Mouse (Mus musculus): ENCODE measurements around the gene Olfr1118.
"Not testable (repeated sequence)": the region's sequence is repeated elsewhere in the genome, so short reads cannot be mapped to it uniquely, and the experiment has no call there.

Olfr1118 gene

DNA sequence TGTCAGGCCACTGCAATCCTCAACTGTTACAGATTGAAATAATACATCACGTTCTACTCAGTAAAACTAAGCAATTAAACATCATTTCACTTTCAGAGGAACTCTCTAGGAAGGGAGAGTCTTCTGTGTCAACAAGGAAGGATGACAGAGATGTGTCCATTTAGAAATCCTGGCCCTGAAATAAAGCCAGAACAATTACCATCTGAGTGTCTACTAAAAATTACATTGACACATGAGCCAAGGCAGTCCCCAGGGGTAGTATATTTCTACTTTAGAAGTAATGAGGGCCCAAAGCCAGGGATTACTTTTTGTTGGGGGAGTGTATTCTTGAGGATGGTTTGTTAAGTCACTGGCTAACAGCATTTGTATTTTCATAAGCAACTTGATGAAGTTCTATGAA is at the start of gene Olfr1118:
Olfr1118 (plus strand) TSS at position 301 of the 400 bp plus-strand sequence.
- no peak for DNase-seq (ENCODE audit: low read depth, low spot score)

DNA sequence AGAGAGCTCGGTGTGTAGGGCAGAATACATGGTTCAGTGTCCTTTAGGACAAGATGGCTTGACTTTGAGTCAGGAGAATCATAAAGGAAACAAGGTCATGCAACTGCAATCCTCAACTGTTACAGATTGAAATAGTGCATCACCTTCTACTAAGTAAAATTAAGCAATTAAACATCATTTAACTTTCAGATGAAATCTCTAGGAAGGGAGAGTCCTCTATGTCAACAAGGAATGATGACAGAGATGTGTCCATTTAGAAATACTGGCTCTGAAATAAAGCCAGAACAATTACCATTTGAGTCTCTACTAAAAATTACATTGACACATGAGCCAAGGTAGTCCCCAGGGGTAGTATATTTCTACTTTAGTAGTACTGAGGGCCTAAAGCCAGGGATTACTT is 40.1 kb upstream of the Olfr1118 start, which contains the start of gene Olfr1116:
Olfr1116 (plus strand) TSS at position 301 of the 400 bp plus-strand sequence.
- no peak for DNase-seq (ENCODE audit: low read depth, low spot score)

DNA sequence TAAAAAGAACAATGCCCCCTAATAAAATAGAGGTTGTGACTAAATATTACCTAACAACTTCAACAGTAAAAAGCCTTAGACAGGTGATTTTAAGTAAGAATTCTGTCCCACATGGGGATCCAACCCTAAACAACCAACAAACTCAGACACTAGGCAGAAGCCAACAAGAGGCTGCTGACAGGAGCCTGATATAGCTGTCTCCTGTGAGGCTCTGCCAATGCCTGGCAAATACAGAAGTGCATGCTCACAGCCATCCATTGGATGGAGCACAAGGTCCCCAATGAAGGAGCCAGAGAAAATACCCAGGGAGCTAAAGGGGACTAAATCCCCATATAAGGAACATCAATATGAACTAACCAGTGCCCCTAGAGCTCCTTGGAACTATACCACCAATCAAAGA is 13.4 kb upstream of the Olfr1118 start:
- DNase-seq (ENCODE audit: low read depth, low spot score), result not testable (repeated sequence)

DNA sequence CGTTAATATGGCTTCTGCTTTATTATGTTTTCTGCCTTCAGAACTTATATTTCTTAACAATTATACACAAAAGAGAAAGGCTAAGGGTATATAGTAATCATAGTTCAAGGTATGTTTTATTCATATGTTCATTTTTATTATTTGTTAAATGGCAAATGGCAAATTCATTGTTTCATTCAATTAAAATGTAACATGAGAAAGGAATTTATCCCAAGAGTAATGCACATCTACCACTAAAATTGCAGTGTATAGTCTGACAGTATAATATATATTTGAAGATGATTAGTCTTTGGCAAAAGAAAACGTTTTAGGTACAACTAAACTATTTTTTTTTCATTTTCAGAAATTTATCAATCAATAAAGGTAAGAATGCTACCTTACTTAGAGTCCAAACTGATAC is 47.1 kb downstream of the Olfr1118 start, which contains the start of gene Olfr1120:
Olfr1120 (plus strand) TSS at position 301 of the 400 bp plus-strand sequence.
- no peak for DNase-seq (ENCODE audit: low read depth, low spot score)

DNA sequence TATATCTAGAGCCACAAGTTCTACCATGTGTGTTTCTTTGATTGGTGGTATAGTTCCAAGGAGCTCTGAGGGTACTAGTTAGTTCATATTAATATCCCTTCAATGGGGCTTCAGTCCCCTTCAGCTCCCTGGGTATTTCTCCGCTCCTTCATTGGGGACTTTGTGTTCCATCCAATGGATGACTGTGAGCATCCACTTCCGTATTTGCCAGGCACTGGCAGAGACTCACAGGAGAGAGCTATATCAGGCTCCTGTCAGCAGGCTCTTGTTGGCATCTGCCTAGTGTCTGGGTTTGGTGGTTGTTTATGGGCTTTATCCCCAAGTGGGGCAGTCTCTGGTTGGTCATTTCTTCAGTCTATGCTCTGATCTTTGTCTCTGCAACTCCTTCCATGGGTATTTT is 52.7 kb downstream of the Olfr1118 start:
- not testable (repeated sequence) for DNase-seq (ENCODE audit: low read depth, low spot score)
